Mouse (Mus musculus) heart, postnatal 0 days (tissue): Measurements from ENCODE around the gene Galnt17. TPM values are rescaled to one million over a fixed set of nuclear protein-coding genes. Genes with fewer than 3 reads are reported as not detected.

ENCODE experiments used
- ATAC-seq: fragments of 200-750 bp; cut with Nextera tagmentation; 2 replicates; pipeline ENCODE4 v1.8.0; 2017; ENCODE audit warnings: low read depth, moderate number of reproducible peaks, moderate library complexity; ENCODE audit not compliant: insufficient read depth
- DNase-seq: peaks from one replicate; pipeline ENCODE4 v3.0.0-alpha.2; 2016; ENCODE audit warnings: low spot score
- H3K27ac ChIP-seq: fragments of 300-500 bp; sonication (generic); 2 replicates; pipeline ENCODE4 v1.5.1; 2014; ENCODE audit warnings: low read depth, mild to moderate bottlenecking
- H3K27me3 ChIP-seq: fragments of 300-500 bp; sonication (generic); 2 replicates; pipeline ENCODE4 v1.6.1; 2014; ENCODE audit warnings: low read length, mixed read lengths; ENCODE audit not compliant: control insufficient read depth, insufficient read depth
- H3K36me3 ChIP-seq: fragments of 300-500 bp; sonication (generic); replicated peaks from 2 replicates; pipeline ENCODE4 v1.6.1; 2014; ENCODE audit warnings: low read length, mixed read lengths; ENCODE audit not compliant: control insufficient read depth, insufficient read depth
- H3K4me1 ChIP-seq: fragments of 300-500 bp; sonication (generic); 2 replicates; pipeline ENCODE4 v1.6.1; 2014; ENCODE audit warnings: antibody characterized with exemption; ENCODE audit not compliant: control insufficient read depth, insufficient read depth
- H3K4me2 ChIP-seq: fragments of 300-500 bp; sonication (generic); 2 replicates; pipeline ENCODE4 v1.6.1; 2014; ENCODE audit warnings: low read depth, mild to moderate bottlenecking, low read length, moderate library complexity
- H3K4me3 ChIP-seq: fragments of 300-500 bp; sonication (generic); 2 replicates; pipeline ENCODE4 v1.5.1; 2014; ENCODE audit warnings: low read depth, low read length
- H3K9ac ChIP-seq: fragments of 300-500 bp; sonication (generic); replicated peaks from 2 replicates; pipeline ENCODE4 v1.6.1; 2014; ENCODE audit warnings: low read depth, low read length, mixed read lengths
- H3K9me3 ChIP-seq: fragments of 300-500 bp; sonication (generic); replicated peaks from 2 replicates; pipeline ENCODE4 v1.6.1; 2016; ENCODE audit warnings: low read length; ENCODE audit not compliant: control insufficient read depth
- CTCF ChIP-seq: IDR thresholded peaks from 2 replicates; pipeline ENCODE4 v1.5.1; 2016; ENCODE audit warnings: antibody characterized with exemption, control low read depth, low read depth
- EP300 ChIP-seq: IDR thresholded peaks from 2 replicates; pipeline ENCODE4 v1.6.1; 2016; ENCODE audit warnings: antibody characterized with exemption, low read depth
- WGBS: fragments of 180-500 bp; shearing (Covaris S2); extraction: QIAGEN DNeasy Blood & Tissue Kit; methylation state at CpG from one replicate; pipeline ENCODE4 v1.1.7; 2014; 5-methylcytosine and 5-hydroxymethylcytosine counted together
- polyA plus RNA-seq: library from polyadenylated mRNA; unstranded; fragments of >200 nt; fragmentation: Nextera tagmentation; extraction: Ambion mirVana; gene quantifications from 2 replicates; pipeline ENCODE4 v1.2.1, GENCODE M21; 2015
- total RNA-seq: library from RNA; depleted of rRNA; stranded (reverse); fragments of >200 nt; gene quantifications from 2 replicates; pipeline ENCODE4 v1.2.3, GENCODE M21; 2014; ENCODE audit warnings: low replicate concordance

The Galnt17 gene
- total and polyA plus RNA-seq, 2 experiments from 2014 or later: 0.30 to 3.2 TPM

DNA sequence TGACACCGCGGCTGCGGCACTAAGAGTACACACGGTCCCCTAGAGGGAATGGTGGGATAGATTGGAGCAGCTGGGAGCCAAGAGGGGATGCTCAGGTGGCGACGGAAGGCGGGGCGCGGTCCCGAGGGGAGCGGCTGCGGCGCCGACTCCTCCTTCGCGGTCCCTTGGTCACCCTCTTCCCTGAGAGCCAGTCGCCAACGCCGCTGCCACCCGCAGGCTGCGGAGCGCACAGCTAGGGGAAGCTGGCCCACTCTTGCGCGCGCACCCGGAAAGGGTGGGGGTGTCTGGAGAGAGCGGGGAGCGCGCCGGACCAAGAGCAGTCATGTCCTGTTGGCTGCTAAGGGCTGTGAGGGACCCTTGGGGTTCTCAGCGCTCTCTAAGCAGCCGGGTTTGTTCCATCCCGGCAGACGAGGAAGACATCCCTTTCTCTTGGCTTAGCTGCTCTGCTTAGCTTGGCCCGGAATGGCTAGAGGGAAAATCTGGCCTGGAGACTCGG, 593 bp downstream of the Galnt17 start:
- WGBS: under 1% methylated on average over 34 of the region's 36 CpGs
- peak overlapping the region; percentile 56 for H3K4me3 ChIP-seq
- DNase-seq (peak; percentile 88), ATAC-seq (peak; percentile 88)
- H3K4me2 ChIP-seq: peak overlapping the region; percentile 79
- H3K4me1 ChIP-seq: no peaks in the 10 kb centered on the region; the same call in 1 of the 2 replicates
- H3K27me3 ChIP-seq: peaks cover 31% of the 10 kb centered on the region
- H3K9me3 ChIP-seq: no peaks in the 10 kb centered on the region
- peak overlapping the region; percentile 23 for H3K27ac ChIP-seq
- no peaks in the 10 kb centered on the region for H3K36me3 ChIP-seq
- TF ChIP-seq EP300 (no peak), CTCF (peak; percentile 48)
- H3K9ac ChIP-seq: no peak overlapping the region; the same call in 1 of the 2 replicates

DNA sequence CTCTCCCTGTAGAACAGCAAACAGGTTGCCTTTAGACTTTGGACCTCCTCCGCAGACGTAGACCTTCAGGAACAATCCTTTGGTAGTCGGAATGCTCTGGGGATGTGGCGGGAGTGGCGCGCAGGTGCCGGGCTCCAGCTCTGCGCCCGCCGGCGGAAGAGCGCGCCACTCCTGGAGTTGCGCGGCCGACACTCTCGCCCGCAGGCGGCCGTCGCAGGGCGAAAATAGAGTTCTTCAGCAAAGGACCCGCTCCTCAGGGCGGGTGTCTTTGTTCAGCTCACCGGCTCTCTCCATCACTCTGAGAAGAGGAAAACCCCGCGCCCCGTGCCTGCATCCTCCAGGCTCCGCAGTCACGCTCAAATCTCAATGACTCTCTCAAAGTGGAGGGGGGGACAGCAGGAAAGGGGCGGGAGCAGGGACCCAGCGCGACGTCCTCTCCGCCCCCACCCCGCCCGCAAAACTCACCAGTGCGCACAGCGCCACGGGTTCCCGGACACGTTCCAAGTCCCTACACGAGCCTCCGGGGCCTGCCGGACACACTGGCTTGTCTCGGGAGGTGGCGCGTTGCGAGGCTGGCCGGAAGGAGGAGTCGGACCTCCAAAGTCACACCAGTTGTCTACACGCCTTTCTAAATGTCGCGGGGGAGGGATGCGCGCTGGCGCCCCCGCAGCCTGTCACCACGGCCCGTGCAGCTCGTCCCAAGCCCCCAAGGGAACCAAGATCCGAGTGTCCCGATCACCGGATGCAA, 1.2 kb downstream of the Galnt17 start:
- Histone ChIP-seq H3K9me3 (no peaks in the 10 kb centered on the region), H3K4me3 (peak overlapping the region; percentile 56), H3K27me3 (peaks cover 31% of the 10 kb centered on the region), H3K9ac (no peak overlapping the region; the same call in 1 of the 2 replicates), H3K4me1 (no peaks in the 10 kb centered on the region; the same call in 1 of the 2 replicates), H3K27ac (peak overlapping the region; percentile 23; the same call in 1 of the 2 replicates), H3K36me3 (no peaks in the 10 kb centered on the region), H3K4me2 (peak overlapping the region; percentile 79)
- WGBS: under 1% methylated on average over 64 of the region's 64 CpGs
- ATAC-seq: peak; percentile 43
- no peak for DNase-seq
- TF ChIP-seq EP300: no peak
- no peak for TF ChIP-seq CTCF

DNA sequence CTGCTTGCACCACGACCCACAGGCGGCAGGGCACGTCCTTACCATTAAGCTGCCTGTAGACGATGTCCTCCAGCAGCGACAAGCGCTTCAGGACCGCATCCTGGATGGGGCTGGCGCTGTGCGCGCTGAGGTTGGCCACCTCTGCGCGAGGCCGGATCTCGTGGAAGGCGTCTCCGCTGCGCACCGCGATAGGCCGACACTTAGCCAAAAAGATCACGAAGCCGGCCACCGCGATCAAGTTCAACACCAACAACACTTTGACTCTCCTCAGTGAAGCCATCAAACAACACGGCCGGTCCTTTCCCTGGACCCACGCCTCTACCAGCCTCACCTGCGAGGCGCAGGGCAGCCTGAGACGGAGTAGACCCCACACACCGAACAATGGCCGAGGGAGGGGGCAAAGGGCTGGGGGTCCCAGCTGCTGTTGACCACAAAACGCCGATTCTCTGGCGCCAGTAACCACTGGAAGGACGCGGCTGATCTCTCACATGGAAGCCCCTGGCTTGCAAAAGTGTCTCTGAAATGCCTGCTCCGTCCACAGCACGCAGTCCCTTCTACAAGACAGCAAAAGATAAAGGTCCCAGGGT, 1.9 kb downstream of the Galnt17 start:
- ATAC-seq: no peak
- WGBS: 1% methylated on average over 39 of the region's 39 CpGs

DNA sequence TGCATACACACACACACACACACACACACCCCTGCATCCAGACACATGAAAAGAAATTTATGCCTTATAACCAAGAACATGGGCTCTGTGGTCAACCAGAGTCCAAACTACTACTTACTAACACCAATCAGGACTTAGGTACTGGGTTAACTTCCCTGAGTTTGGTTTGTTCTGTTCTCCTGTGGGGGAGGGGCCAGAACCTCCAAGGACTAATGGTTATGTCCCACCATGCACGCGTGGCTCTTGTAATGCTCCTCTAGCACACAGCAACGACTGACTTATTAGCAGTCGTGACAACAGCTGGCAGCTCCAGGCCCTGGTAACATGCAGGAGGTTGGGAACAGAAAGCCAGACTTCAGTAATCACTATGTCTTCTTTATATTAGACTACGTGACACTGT, 3.1 kb downstream of the Galnt17 start:
- no peak overlapping the region for H3K9ac ChIP-seq
- no peaks in the 10 kb centered on the region for H3K9me3 ChIP-seq
- TF ChIP-seq CTCF: no peak
- no peak for TF ChIP-seq EP300
- H3K27me3 ChIP-seq: peaks cover 31% of the 10 kb centered on the region
- no peaks in the 10 kb centered on the region; the same call in 1 of the 2 replicates for H3K4me1 ChIP-seq
- no peak overlapping the region for H3K27ac ChIP-seq
- 54% methylated on average over 5 of the region's 5 CpGs for WGBS
- ATAC-seq: no peak
- no peak overlapping the region for H3K4me2 ChIP-seq
- H3K4me3 ChIP-seq: no peak overlapping the region
- H3K36me3 ChIP-seq: no peaks in the 10 kb centered on the region
- DNase-seq: no peak

More for the DNA sequence above, 1.9 kb downstream of the Galnt17 start:
- Histone ChIP-seq H3K27me3 (peaks cover 31% of the 10 kb centered on the region), H3K9me3 (no peaks in the 10 kb centered on the region), H3K27ac (no peak overlapping the region), H3K4me3 (peak overlapping the region; percentile 56), H3K9ac (no peak overlapping the region; the same call in 1 of the 2 replicates), H3K36me3 (no peaks in the 10 kb centered on the region), H3K4me1 (no peaks in the 10 kb centered on the region; the same call in 1 of the 2 replicates), H3K4me2 (peak overlapping the region; percentile 79)
- TF ChIP-seq EP300 (no peak), CTCF (no peak)
- no peak for DNase-seq

DNA sequence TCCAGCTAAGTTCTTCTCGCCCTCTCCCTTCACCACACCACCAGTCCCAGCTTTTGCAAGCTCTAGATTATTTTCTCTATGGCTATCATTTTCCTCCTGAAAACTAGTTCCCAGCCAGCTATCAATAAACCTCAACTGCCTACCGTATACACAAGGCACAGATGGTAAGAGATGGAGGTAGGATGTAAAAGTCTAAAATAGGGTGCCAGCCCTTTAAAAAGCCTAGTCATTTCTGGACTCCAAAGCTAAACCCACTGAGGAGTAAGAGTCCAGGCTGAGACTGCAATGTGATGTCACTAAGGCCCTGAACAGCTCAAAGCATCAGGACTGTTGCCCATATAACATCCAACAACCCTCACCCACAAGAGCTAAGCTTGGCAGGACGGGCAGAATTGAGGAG, 6.8 kb downstream of the Galnt17 start:
- Histone ChIP-seq H3K9me3 (no peaks in the 10 kb centered on the region), H3K27ac (no peak overlapping the region), H3K27me3 (peaks cover 27% of the 10 kb centered on the region), H3K9ac (no peak overlapping the region), H3K36me3 (no peaks in the 10 kb centered on the region), H3K4me3 (no peak overlapping the region), H3K4me1 (no peaks in the 10 kb centered on the region; the same call in 1 of the 2 replicates), H3K4me2 (no peak overlapping the region)
- ATAC-seq (no peak), DNase-seq (no peak)
- WGBS: 82% methylated on average over 3 of the region's 3 CpGs
- TF ChIP-seq EP300 (no peak), CTCF (no peak)
